ENCODE assay signal across 20 mouse cellular contexts in genomic region chr1:41026943-41027342, GRCm38 (mm10).
DNase-seq lines count a peak whose midpoint lies in the region; ATAC-seq and TF ChIP-seq lines count a peak whose summit lies in the region.
"Had no signal": no experiment of that assay in that cellular context is flagged by ENCODE, and none has a peak within 500 bp of the region (broad histone marks: within the 10 kb centered on the region; RNA-seq: fewer than 3 reads in every experiment).

No protein-coding gene starts in this region.

- H3K9me3 ChIP-seq in forebrain, postnatal 0 days (ENCODE audit: low read length), result no peaks in the 10 kb centered on the region
- no peaks in the 10 kb centered on the region for H3K9me3 ChIP-seq in forebrain, embryonic 14.5 days (replicated peaks; ENCODE audit: control insufficient read depth, low read length)
- H3K9me3 ChIP-seq: embryonic facial prominence, embryonic 10.5 days; heart, embryonic 12.5 days; hindbrain, embryonic 13.5 days; intestine, embryonic 15.5 days had no signal

- no peaks in the 10 kb centered on the region for H3K36me3 ChIP-seq in forebrain, postnatal 0 days (ENCODE audit: insufficient read depth)
- H3K36me3 ChIP-seq in forebrain, embryonic 14.5 days (ENCODE audit: control insufficient read depth, insufficient read depth, low read length), result no peaks in the 10 kb centered on the region
- H3K36me3 ChIP-seq: embryonic facial prominence, embryonic 10.5 days; G1E; heart, embryonic 12.5 days; hindbrain, embryonic 13.5 days; intestine, embryonic 15.5 days had no signal

- ATAC-seq in forebrain, postnatal 0 days, result peak; percentile 77
- ATAC-seq in forebrain, embryonic 14.5 days, result no peak
- ATAC-seq: CD4-positive, CD25-positive, alpha-beta regulatory T cell, adult 4 months; intestine, embryonic 15.5 days had no signal

- no peak overlapping the region for H3K4me2 ChIP-seq in forebrain, postnatal 0 days (ENCODE audit: low read depth)
- H3K4me2 ChIP-seq in forebrain, embryonic 14.5 days (ENCODE audit: low read length), result no peak overlapping the region
- H3K4me2 ChIP-seq: heart, embryonic 12.5 days; hindbrain, embryonic 13.5 days; intestine, embryonic 15.5 days had no signal

- 52% methylated on average over 4 of the region's 4 CpGs for WGBS in forebrain, postnatal 0 days
- WGBS in forebrain, embryonic 14.5 days, result 91% methylated on average over 4 of the region's 4 CpGs

- H3K27me3 ChIP-seq in forebrain, postnatal 0 days (ENCODE audit: insufficient read depth, low read length), result no peaks in the 10 kb centered on the region
- H3K27me3 ChIP-seq in forebrain, embryonic 14.5 days (replicated peaks; ENCODE audit: control insufficient read depth, insufficient read depth, low read length), result no peaks in the 10 kb centered on the region
- H3K27me3 ChIP-seq: heart, embryonic 12.5 days; hindbrain, embryonic 13.5 days; intestine, embryonic 15.5 days had no signal

- H3K4me1 ChIP-seq in forebrain, postnatal 0 days (ENCODE audit: insufficient read depth), result peaks cover 8% of the 10 kb centered on the region
- H3K4me1 ChIP-seq in forebrain, embryonic 14.5 days (ENCODE audit: control insufficient read depth, insufficient read depth, low read length), result no peaks in the 10 kb centered on the region
- H3K4me1 ChIP-seq: embryonic facial prominence, embryonic 10.5 days; heart, embryonic 12.5 days; intestine, embryonic 15.5 days had no signal

- H3K4me3 ChIP-seq in forebrain, postnatal 0 days (ENCODE audit: low read depth, low read length), result no peak overlapping the region
- no peak overlapping the region for H3K4me3 ChIP-seq in forebrain, embryonic 14.5 days (ENCODE audit: low read depth, low read length)
- H3K4me3 ChIP-seq: embryonic facial prominence, embryonic 10.5 days; heart, adult 2 months; heart, embryonic 12.5 days; hindbrain, embryonic 13.5 days; intestine, embryonic 15.5 days had no signal

- peak; percentile 38 to 39 for DNase-seq in cerebellum, postnatal 10 days
- DNase-seq in cerebellum, adult 9-11 months, result no peak
- DNase-seq in forebrain, postnatal 0 days, result peak; percentile 69
- DNase-seq in forebrain, embryonic 14.5 days (ENCODE audit: low spot score), result no peak
- DNase-seq in layer of hippocampus, adult 9-11 months, result peak; percentile 9
- DNase-seq in layer of hippocampus, adult 8-10 months (ENCODE audit: low spot score in 2 of 2), result no peak
- no peak for DNase-seq in urinary bladder, postnatal 36 days (ENCODE audit: low spot score in 2 of 2)
- DNase-seq: adrenal gland, adult 8-10 months; adrenal gland, postnatal 36 days; B cell, adult 2 months; cerebellum, adult 11-12 months; cerebellum, adult 9-10 months; kidney, adult 18-20 months had no signal

- H3K9ac ChIP-seq in forebrain, postnatal 0 days, result no peak overlapping the region
- no peak overlapping the region for H3K9ac ChIP-seq in forebrain, embryonic 14.5 days (ENCODE audit: low read length)
- H3K9ac ChIP-seq: heart, embryonic 12.5 days; hindbrain, embryonic 13.5 days; intestine, embryonic 15.5 days had no signal

- TF ChIP-seq CTCF in forebrain, postnatal 0 days (IDR thresholded peaks at IDR 0.05; ENCODE audit: low read depth), result 0 out of 2 replicates have a peak, but pooled peaks have one; percentile 25

- peak overlapping the region; percentile 55 for H3K27ac ChIP-seq in forebrain, postnatal 0 days (ENCODE audit: low read depth, low read length)
- no peak overlapping the region for H3K27ac ChIP-seq in forebrain, embryonic 14.5 days (ENCODE audit: low read depth, low read length)
- H3K27ac ChIP-seq: embryonic facial prominence, embryonic 10.5 days; heart, adult 2 months; hindbrain, embryonic 13.5 days; intestine, embryonic 15.5 days had no signal

Comparison
In these comparisons a context has a peak if more than half of its experiments do, and no peak if none do; other contexts are left out.
1. DNase-seq: peak in cerebellum, postnatal 10 days (2 of 2), forebrain, postnatal 0 days (single experiment) and layer of hippocampus, adult 9-11 months (single experiment); none in cerebellum, adult 9-11 months (single experiment), forebrain, embryonic 14.5 days (single experiment), layer of hippocampus, adult 8-10 months (0 of 2) and urinary bladder, postnatal 36 days (0 of 2).